Mouse (Mus musculus): ENCODE data around the gene Rab32.

DNA sequence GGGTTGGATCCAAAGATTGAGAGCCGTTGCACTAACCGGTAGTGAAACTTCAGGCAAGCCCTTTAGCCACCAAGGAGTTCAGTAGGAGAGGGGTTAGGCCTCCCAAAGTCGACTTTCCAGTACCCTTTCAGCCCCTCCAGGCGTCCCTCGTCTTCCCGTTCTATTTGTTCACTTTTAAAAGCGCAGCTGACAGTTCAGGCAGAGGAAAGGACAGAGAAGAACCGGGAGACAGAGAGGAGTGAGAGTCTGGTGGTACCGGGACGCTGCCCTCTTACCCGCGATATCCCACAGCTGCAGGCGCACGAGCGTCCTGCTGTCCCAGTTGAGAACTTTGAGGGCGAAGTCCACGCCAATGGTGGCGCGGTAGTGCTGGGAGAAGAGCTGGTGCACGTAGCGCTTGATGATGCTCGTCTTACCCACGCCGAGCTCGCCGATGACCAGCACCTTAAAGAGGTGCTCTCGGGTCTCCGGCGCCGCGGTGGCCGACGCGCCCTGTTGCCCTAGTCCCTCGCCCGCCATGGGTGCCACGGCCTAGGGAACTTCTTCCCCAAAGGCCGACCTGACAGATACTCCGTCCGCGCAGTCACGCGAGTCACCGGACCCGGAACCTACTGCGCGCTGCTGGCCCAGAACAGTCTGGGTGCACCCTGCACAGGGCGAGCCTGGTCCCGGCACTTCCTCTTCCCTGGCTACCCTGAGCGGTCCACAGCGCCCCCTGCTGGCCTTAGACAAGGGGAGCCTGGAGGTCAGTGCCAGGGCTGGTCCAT lies at the start of gene Rab32:
- TF ChIP-seq CTCF (IDR thresholded peaks at IDR 0.05) (peak; percentile 99), EP300 (IDR thresholded peaks at IDR 0.05) (no peak)
